Mouse (Mus musculus) CH12F3 (cell line): ENCODE data around the gene Lzts3.
"Not testable (repeated sequence)": the region's sequence is repeated elsewhere in the genome, so short reads cannot be mapped to it uniquely, and the experiment has no call there.

ENCODE experiments used
- in situ Hi-C: fragments of 300-500 bp; cut with MboI; formaldehyde crosslinking; loops from 2 replicates; pipeline ENCODE4 v1.14.3; 2020; ENCODE audit warnings: low sequenced_read_pairs

Lzts3 gene

GRCm38 (mm10) chr2:130642684-130643369 is at the start of gene Lzts3:
Gene Lzts3 (minus strand): TSS chr2:130642803.
- in situ Hi-C loops: no loop called here

DNA sequence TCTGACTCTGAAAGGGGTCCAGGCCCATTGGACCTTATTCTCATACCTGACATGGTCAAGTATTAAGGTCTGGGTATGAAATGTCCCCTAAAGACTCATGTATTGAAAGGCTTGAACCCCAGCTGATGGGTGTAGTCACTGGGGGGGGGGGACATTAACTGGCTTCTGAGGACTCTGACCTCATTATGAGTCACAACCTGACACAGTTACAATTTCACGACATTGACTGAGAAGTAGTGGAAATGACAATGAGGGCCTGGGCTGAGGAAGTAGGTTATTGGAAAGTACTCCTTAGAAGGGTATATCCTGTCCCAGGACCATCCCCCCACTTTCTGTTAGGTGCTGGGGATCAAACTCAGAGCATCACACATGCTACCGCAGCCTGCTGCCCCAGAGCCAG is 46.4 kb upstream of the Lzts3 start:
- in situ Hi-C loops: no loop called here

- in situ Hi-C loops: no loop called here
Measured at GRCm38 (mm10) chr2:130685426-130685825, 42.8 kb upstream of the Lzts3 start.

GRCm38 (mm10) chr2:130681531-130681930 is 38.9 kb upstream of the Lzts3 start:
- in situ Hi-C loops: no loop called here

DNA sequence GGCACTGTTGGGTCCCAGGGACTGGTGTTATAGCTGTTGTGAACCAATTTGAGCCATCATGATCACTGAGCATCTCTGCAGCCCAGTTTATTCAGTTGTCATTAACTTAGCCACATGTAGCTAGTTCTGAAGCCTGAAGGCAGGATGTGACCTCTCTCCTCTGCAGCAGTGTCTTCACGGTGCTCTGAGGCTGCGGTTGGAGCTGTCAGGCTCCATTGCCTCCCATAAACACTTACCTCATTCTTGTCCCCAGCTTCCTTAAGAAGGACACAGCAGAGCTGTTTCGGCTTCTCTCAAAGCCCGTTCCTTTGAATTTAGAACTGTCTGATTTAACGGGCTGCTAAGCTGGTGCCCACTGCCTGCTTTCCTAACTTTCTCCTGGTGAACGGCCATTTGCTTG is 37.3 kb upstream of the Lzts3 start:
- in situ Hi-C loops: no loop called here

- in situ Hi-C loops: no loop called here
Measured at GRCm38 (mm10) chr2:130679154-130679553, 36.6 kb upstream of the Lzts3 start.

GRCm38 (mm10) chr2:130677211-130677610 is 34.6 kb upstream of the Lzts3 start:
- in situ Hi-C loops: no loop called here

DNA sequence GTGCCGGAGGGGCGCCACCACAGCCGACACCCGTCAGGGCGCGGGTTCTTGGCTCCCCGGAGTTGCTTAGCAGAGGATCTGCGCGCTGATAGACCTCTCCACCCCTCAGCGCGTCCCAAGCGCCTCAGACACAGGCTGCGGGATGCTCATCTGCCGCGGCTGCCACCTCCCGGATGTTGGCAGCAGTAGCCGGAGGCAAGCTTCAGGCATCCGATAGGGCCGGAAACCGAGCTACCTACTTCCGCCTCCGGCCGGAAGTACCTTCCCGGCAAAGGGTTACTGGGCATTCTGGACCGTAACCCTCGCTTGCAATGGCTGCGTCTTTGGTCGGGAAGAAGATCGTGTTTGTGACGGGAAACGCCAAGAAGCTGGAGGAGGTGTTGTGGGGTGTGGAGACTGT is 25.0 kb upstream of the Lzts3 start, which contains the start of gene Itpa:
Gene Itpa, plus strand, starts transcription at position 52 of the 400 bp plus-strand sequence.
- in situ Hi-C loops: no loop called here

DNA sequence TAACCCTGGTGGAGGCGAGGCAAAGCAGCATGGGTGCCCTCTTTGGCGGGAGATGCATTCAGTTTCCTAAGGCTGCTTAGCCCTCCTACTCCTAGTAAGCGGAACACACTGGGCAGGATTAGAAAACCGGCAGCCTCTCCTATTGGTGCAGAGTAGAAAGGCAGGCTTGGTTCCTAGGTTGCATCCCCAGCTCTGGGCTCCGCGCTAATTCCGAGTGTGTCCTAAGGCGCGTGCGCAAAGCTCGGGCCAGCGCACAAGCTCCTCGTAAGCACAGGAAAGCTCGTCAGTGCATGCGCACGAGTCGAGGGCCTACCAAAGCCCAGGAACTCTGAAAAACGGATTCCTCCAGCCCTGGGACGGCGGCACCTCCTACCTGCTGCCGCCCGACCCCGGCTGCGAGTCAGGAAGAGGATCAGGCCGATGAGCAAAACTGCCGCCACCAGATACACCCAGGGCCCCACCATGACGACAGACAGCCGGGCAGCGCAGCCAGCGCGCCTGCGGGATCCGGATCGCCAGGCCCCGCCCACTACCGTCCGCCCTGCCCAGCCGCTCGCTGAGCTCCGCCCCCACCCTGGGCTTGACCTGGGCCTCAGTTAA is 21.6 kb upstream of the Lzts3 start, which contains the start of gene Ddrgk1:
Gene Ddrgk1, minus strand, starts transcription at position 558 of the 600 bp plus-strand sequence.
- in situ Hi-C loops: no loop called here

DNA sequence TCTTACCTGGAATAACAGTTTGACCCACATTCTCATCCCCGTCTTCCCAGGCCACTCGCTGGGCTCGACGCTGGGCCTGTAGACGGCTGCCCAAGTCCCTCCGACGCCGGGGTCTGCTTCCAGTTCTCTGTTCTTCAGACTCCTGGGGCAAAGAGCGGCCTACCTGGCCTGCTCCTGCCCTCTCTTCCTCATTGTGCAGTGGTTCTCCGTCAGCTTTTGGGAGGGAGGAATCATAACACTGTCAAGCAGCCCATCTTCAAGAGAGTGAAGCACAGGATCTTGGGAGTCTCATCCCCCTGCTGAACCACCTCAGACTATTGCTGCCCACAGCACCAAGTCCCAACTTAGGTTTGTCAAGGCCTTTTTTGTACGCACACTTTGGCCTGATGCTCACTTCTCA is 20.7 kb upstream of the Lzts3 start:
- in situ Hi-C loops: no loop called here

- in situ Hi-C loops: no loop called here
Measured at GRCm38 (mm10) chr2:130658530-130658929, 15.9 kb upstream of the Lzts3 start.

- in situ Hi-C loops: no loop called here
Measured at GRCm38 (mm10) chr2:130657541-130657940, 14.9 kb upstream of the Lzts3 start.

GRCm38 (mm10) chr2:130656536-130656935 is 13.9 kb upstream of the Lzts3 start:
- in situ Hi-C loops: no loop called here

DNA sequence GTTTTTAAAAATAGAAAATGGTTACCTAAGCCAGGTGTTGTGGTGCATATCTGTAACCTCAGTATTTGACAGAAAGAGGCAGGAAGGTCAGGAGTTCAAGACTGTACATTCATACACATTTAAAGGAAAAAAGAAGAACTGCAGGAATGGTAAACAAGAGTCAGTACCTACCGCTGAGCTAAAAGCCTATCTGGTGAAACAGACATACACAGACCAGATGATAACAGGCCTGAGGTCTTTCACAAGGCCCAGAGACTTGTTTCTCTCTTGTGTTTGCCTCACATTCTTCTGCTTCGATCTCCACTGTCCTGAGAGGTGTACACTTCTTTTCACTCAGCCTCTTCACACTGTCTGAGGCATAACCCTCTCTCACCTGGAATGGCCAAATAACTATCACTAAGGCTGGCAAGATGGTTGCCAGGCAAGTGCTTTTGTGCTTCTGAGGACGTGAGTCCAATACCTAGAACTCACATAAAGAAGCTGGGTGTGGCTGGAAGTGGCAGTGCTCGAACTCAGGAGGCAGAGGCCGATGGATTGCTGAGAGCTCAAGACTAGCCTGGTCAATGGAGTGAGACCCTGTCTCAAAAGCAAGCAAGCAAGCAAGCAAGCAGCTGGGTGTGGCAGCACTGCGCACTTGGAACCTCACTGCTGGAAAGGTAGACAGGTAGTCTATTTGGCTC is 13.2 kb upstream of the Lzts3 start:
- in situ Hi-C loops: no loop called here

- in situ Hi-C loops: no loop called here
Measured at GRCm38 (mm10) chr2:130653760-130654159, 11.2 kb upstream of the Lzts3 start.

GRCm38 (mm10) chr2:130653303-130653702 is 10.7 kb upstream of the Lzts3 start:
- in situ Hi-C loops: no loop called here

DNA sequence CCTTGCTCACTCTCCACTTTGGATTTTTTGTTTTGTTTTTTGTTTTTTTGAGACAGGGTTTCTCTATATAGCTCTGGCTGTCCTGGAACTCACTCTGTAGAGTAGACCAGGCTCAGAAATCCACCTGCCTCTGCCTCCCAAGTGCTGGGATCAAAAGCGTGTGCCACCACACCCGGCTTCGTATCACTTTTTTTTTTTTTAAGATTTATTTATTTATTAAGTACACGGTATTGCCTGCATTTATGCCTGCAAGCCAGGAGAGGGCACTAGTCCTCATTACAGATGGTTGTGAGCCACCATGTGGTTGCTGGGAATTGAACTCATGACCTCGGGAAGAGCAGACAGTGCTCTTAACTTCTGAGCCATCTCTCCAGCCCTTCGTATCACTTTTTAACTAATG is 6.4 kb upstream of the Lzts3 start:
- in situ Hi-C loops: not testable (repeated sequence)

- in situ Hi-C loops: no loop called here
Measured at GRCm38 (mm10) chr2:130645198-130645597, 2.6 kb upstream of the Lzts3 start.

DNA sequence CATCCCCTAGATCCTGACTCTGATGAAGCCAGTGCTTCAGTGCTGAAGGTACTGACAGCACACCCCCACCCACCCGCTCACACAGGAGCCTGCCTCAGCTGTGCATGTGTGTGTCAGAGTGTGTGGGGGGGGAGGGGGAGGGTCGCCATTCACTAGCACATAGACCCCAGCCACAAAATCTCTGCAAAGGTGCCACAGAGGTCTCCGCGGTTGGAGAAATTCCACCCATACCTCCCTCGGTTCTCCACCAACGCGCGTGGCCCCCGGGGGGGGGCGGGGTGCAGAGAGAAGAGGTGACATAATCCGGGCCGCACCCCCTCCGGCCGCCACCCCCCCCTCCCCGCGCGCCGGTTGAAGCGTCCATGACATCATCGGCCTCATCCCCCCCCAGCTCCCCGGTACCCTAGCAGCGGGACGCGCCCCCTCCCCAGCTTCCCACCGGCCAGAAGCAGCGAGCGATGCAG is 374 bp downstream of the Lzts3 start:
- in situ Hi-C loops: no loop called here

DNA sequence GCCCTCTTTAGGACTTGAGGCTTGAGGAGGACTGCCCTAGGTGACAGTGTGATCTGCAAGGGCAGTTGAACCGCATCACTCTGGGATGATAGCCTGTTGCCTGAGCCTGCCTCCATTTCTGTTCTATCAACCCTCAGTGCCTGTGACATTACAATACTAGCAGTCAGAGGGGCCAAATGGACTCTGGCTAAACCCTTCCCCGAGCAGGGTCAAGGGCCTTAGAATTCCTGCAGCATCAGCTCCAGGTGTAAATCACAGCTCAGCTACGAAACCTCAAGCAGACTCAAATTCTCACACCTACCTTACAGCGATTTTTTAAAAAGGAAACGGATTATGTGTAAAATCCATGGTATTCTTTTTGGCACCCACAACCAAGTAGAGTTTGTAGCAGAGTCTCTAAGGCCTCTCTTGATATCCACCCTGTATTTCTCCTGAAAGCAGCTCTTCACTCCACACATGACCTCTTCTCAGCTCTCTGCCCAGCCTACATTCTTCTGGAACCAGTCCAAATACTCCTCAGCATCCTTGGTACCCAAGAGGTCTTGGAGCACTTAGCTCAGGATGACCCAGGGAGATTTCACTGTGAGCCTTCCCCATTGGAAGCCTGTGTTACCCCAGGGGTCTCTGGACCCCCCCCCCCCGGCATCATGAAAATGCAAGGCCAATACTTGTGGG is 1.1 kb downstream of the Lzts3 start:
- in situ Hi-C loops: no loop called here

GRCm38 (mm10) chr2:130639276-130639675 is 3.3 kb downstream of the Lzts3 start:
- in situ Hi-C loops: no loop called here
